Mouse (Mus musculus) heart, embryonic 14.5 days (tissue): Measurements from ENCODE around the gene Mapkbp1. TPM values are rescaled to one million over a fixed set of nuclear protein-coding genes. Genes with fewer than 3 reads are reported as not detected.

Experiments used
- ATAC-seq: fragments of 200-750 bp; cut with Nextera tagmentation; 2 replicates; pipeline ENCODE4 v1.8.0; 2017; ENCODE audit warnings: low read depth, moderate TSS enrichment; ENCODE audit not compliant: insufficient number of reproducible peaks, insufficient read depth, low FRiP score
- H3K27ac ChIP-seq, 2 experiments: fragments of 200-500 bp in 1 of 2; fragments of 300-500 bp in 1 of 2; sonication (generic) in 1 of 2; replicated peaks in 1 of 2; 2 replicates each; pipeline ENCODE4 v1.5.1; 2012 to 2014; ENCODE audit warnings: low read depth in 2 of 2, low read length in 2 of 2, control low read depth in 1 of 2, mild to moderate bottlenecking in 1 of 2, mixed read lengths in 1 of 2; ENCODE audit not compliant: control insufficient read depth in 1 of 2, insufficient read depth in 1 of 2
- H3K27me3 ChIP-seq: fragments of 300-500 bp; sonication (generic); 2 replicates; pipeline ENCODE4 v1.6.1; 2014; ENCODE audit warnings: mild to moderate bottlenecking, low read length, control low read depth; ENCODE audit not compliant: control insufficient read depth, insufficient read depth
- H3K36me3 ChIP-seq: fragments of 300-500 bp; sonication (generic); 2 replicates; pipeline ENCODE4 v1.6.1; 2014; ENCODE audit warnings: mild to moderate bottlenecking, control low read depth, low read length, mixed read lengths; ENCODE audit not compliant: control insufficient read depth, insufficient read depth
- H3K4me1 ChIP-seq, 2 experiments: fragments of 200-500 bp in 1 of 2; fragments of 300-500 bp in 1 of 2; sonication (generic) in 1 of 2; 2 replicates each; pipeline ENCODE4 v1.6.1; 2012 to 2014; ENCODE audit warnings: low read length in 2 of 2, control low read depth in 1 of 2, mixed read lengths in 1 of 2; ENCODE audit not compliant: control insufficient read depth in 2 of 2, insufficient read depth in 2 of 2
- H3K4me2 ChIP-seq: fragments of 300-500 bp; sonication (generic); 2 replicates; pipeline ENCODE4 v1.6.1; 2014; ENCODE audit warnings: mild to moderate bottlenecking, low read length
- H3K4me3 ChIP-seq, 2 experiments: fragments of 200-500 bp in 1 of 2; fragments of 300-500 bp in 1 of 2; sonication (generic) in 1 of 2; 2 replicates each; pipeline ENCODE4 v1.5.1; 2012 to 2014; ENCODE audit warnings: low read length in 2 of 2, mild to moderate bottlenecking in 2 of 2, control low read depth in 1 of 2, low read depth in 1 of 2, moderate library complexity in 1 of 2; ENCODE audit not compliant: control insufficient read depth in 1 of 2, insufficient read depth in 1 of 2
- H3K9ac ChIP-seq: fragments of 300-500 bp; sonication (generic); 2 replicates; pipeline ENCODE4 v1.6.1; 2014; ENCODE audit warnings: mild to moderate bottlenecking, low read length
- H3K9me3 ChIP-seq: fragments of 300-500 bp; sonication (generic); 2 replicates; pipeline ENCODE4 v1.6.1; 2016; ENCODE audit warnings: low read length, control low read depth; ENCODE audit not compliant: control insufficient read depth
- WGBS: fragments of 180-500 bp; shearing (Covaris S2); extraction: QIAGEN DNeasy Blood & Tissue Kit; methylation state at CpG from one replicate; pipeline ENCODE4 v1.1.7; 2014; 5-methylcytosine and 5-hydroxymethylcytosine counted together
- polyA plus RNA-seq: library from polyadenylated mRNA; unstranded; fragments of >200 nt; fragmentation: Nextera tagmentation; extraction: Ambion mirVana; gene quantifications from 2 replicates; pipeline ENCODE4 v1.2.1, GENCODE M21; 2014

The Mapkbp1 gene
- polyA plus RNA-seq, 1 experiment from 2014 or later = 2.1 TPM

GRCm38 (mm10) chr2:120024337-120024736 lies 51.8 kb downstream of the Mapkbp1 start:
- Histone ChIP-seq H3K4me1 (peaks cover 14 to 22% of the 10 kb centered on the region in 2 experiments), H3K9ac (peak overlapping the region; percentile 49), H3K27ac (peak overlapping the region; percentile 88 to 92), H3K9me3 (no peaks in the 10 kb centered on the region), H3K4me3 (no peak overlapping the region), H3K27me3 (no peaks in the 10 kb centered on the region), H3K4me2 (no peak overlapping the region), H3K36me3 (peaks cover 58% of the 10 kb centered on the region)
- 27% methylated on average over 5 of the region's 5 CpGs for WGBS
- ATAC-seq = peak; percentile 54; the same call in 1 of the 2 replicates

GRCm38 (mm10) chr2:120026984-120027949 lies 54.8 kb downstream of the Mapkbp1 start, which contains the start of the genes Jmjd7 and Gm28042:
Gene Jmjd7, plus strand, starts transcription at chr2:120027483.
Gene Gm28042, plus strand, starts transcription at chr2:120027493.
- ATAC-seq = peak; percentile 71
- Histone ChIP-seq H3K9me3 (no peaks in the 10 kb centered on the region), H3K4me3 (peak within 1 kb of the TSS; percentile 70 to 98), H3K36me3 (peaks cover 57% of the 10 kb centered on the region), H3K4me1 (peaks cover 14 to 22% of the 10 kb centered on the region in 2 experiments), H3K9ac (peak within 1 kb of the TSS; percentile 90), H3K4me2 (peak within 1 kb of the TSS; percentile 69), H3K27ac (peak within 1 kb of the TSS; percentile 84 to 95), H3K27me3 (no peaks in the 10 kb centered on the region)
- WGBS = 5% methylated on average over 50 of the region's 50 CpGs

GRCm38 (mm10) chr2:120027950-120028331 lies 55.4 kb downstream of the Mapkbp1 start:
- no peak for ATAC-seq
- H3K4me3 ChIP-seq = peak overlapping the region; percentile 70 to 98
- WGBS = 52% methylated on average over 3 of the region's 3 CpGs
- H3K27ac ChIP-seq = peak overlapping the region; percentile 84 to 95
- H3K27me3 ChIP-seq = no peaks in the 10 kb centered on the region
- H3K4me1 ChIP-seq = peaks cover 14 to 22% of the 10 kb centered on the region in 2 experiments
- peak overlapping the region; percentile 90 for H3K9ac ChIP-seq
- peak overlapping the region; percentile 69 for H3K4me2 ChIP-seq
- H3K36me3 ChIP-seq = peaks cover 57% of the 10 kb centered on the region
- H3K9me3 ChIP-seq = no peaks in the 10 kb centered on the region

- Histone ChIP-seq H3K27ac (no peak overlapping the region), H3K9ac (no peak overlapping the region), H3K4me3 (no peak overlapping the region), H3K4me2 (no peak overlapping the region), H3K4me1 (peaks cover 8 to 12% of the 10 kb centered on the region in 2 experiments), H3K36me3 (peaks cover 56% of the 10 kb centered on the region), H3K27me3 (no peaks in the 10 kb centered on the region), H3K9me3 (no peaks in the 10 kb centered on the region)
- WGBS = 77% methylated on average over 8 of the region's 8 CpGs
- ATAC-seq = no peak
Observed at GRCm38 (mm10) chr2:120030380-120030779, 57.9 kb downstream of the Mapkbp1 start.

- H3K4me2 ChIP-seq = no peak within 1 kb of the TSS
- no peak within 1 kb of the TSS for H3K9ac ChIP-seq
- H3K27me3 ChIP-seq = no peaks in the 10 kb centered on the region
- H3K36me3 ChIP-seq = peaks cover 76% of the 10 kb centered on the region
- WGBS = 82% methylated on average over 12 of the region's 12 CpGs
- no peak within 1 kb of the TSS for H3K4me3 ChIP-seq
- no peak within 1 kb of the TSS for H3K27ac ChIP-seq
- H3K4me1 ChIP-seq = peaks cover 3 to 7% of the 10 kb centered on the region in 2 experiments
- no peak for ATAC-seq
- no peaks in the 10 kb centered on the region for H3K9me3 ChIP-seq
Observed at GRCm38 (mm10) chr2:120032726-120033467, 60.4 kb downstream of the Mapkbp1 start, which contains the start of gene Pla2g4b. Gene Pla2g4b, plus strand, starts transcription at chr2:120033417.

GRCm38 (mm10) chr2:120033726-120034125 lies 61.2 kb downstream of the Mapkbp1 start:
- Histone ChIP-seq H3K4me3 (no peak overlapping the region), H3K27ac (no peak overlapping the region), H3K9ac (no peak overlapping the region), H3K4me2 (no peak overlapping the region), H3K27me3 (no peaks in the 10 kb centered on the region), H3K36me3 (peaks cover 84% of the 10 kb centered on the region), H3K4me1 (no peaks in the 10 kb centered on the region), H3K9me3 (no peaks in the 10 kb centered on the region)
- WGBS = 58% methylated on average over 5 of the region's 5 CpGs
- ATAC-seq = no peak

- H3K27ac ChIP-seq = no peak overlapping the region
- H3K4me1 ChIP-seq = no peaks in the 10 kb centered on the region
- ATAC-seq = no peak
- no peaks in the 10 kb centered on the region for H3K9me3 ChIP-seq
- no peak overlapping the region for H3K9ac ChIP-seq
- no peak overlapping the region for H3K4me2 ChIP-seq
- WGBS = 92% methylated on average over 8 of the region's 9 CpGs
- H3K4me3 ChIP-seq = no peak overlapping the region
- H3K36me3 ChIP-seq = peaks cover 90% of the 10 kb centered on the region
- H3K27me3 ChIP-seq = no peaks in the 10 kb centered on the region
Observed at GRCm38 (mm10) chr2:120037744-120038143, 65.2 kb downstream of the Mapkbp1 start.
